Mouse (Mus musculus): Measurements from ENCODE around the gene Tuba4a.

Tuba4a gene

DNA sequence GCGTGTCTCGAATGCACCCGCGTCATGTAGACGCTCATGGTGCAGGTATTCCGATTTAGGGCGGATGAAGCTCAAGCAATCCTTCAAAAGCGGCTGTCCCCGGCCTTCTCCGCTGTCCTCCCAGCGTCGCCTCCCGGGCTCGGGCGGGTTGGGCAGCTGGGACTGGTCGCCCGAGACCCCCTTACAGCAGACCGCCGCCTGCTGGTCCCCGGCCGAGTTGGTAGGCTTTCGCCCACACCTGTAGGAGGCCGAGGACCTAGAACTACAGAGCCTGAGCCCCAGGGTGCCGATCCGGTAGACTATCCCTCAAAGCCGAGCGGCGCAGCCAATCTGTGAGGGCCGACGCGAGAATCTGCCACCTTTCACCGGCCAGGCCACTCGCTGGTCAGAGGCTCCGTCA is at the start of gene Tuba4a:
Gene Tuba4a (minus strand): TSS at position 335 of the 400 bp plus-strand sequence.
- no peak for DNase-seq

- DNase-seq, result no peak
Observed at GRCm38 (mm10) chr1:75264091-75264880, 44.6 kb upstream of the Tuba4a start, which contains the start of gene Ptprn. Gene Ptprn, minus strand, starts transcription at chr1:75264502.

GRCm38 (mm10) chr1:75262969-75263951 is 43.6 kb upstream of the Tuba4a start:
- peak in 1 of 2 experiments; percentile 33 for DNase-seq

DNA sequence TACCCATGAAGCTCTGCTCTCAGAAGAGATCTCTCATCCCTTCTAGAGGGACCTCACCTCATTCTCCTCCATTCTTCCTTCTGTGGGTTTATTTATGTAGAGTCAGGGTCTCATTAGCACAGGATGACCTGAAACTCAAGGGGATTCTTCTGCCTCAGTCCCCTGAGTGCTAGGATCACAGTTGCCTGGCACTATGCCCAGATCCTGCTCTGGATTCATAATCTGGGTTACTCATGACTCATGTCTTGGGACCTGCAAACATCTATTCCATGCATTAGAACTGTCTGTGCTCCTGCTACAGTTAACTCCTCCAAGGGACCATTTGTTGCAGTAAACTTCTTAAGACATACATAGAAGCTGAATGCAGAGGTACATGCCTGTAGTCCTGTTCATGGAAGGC is 41.6 kb upstream of the Tuba4a start:
- no peak for DNase-seq

DNA sequence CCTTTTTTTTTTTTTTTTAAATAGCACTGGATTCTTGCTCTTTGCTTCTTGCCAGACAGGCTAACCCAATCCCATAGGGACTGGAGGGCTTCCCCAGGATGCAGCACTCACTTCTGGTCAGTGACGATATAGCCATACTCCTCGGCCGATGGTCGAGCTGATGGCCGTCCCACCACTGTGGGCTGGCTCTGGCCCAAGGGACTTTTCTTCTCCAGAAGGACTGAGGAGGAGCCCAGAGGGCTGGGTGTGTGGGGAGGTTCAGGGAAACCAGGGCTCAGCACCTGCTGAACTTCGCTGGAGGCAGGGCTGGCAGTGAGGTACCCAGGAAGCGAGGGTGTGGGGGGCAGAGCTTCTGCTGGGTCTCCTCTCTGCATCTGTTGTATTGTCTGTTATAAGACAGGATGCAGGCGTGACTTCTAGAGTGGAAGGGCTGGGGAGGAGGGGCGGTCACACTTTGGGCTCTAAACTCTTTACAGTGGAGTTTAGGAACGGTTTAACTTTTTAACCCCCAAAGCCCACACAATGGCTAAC is 35.9 kb upstream of the Tuba4a start:
- DNase-seq, result no peak

GRCm38 (mm10) chr1:75254625-75255013 is 35.0 kb upstream of the Tuba4a start:
- DNase-seq, result no peak

DNA sequence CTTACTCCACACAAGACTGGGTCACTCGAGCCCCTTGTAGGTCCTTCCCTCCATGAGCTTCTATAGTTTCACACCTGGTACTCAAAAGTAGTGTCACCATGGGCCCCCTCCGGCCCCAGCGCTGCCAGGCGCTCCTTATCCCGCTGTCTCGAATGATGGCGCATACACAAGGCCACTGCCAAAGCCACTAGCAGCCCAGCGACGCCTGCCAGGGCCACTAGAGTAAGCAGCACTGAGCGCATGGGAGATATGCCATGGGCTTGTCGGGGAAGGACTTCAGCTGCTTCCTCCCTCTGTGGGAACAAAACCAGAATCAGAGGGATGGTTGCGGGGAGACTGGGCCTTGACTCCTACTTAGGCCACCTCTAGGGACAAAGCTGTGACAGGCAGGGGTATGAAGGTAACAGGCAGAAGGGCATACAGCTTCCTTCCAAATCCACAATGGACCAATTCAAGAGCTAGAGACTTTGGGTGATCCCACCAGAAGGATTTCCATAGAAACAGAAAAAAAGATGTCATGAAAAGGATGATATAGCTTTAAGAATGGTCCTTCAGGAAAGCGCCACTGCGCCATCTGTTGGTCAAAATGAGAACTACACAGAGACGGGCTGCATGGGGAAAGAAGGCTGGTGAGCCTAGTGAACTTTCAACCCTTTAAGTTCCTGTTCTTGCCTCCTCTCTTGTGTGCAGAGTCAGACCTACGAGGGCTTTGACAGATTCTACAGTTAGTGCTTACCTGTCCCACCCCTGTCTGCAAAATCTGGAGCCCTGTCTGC is 34.4 kb upstream of the Tuba4a start:
- DNase-seq, result peak; percentile 66 to 88

- no peak for DNase-seq
Observed at GRCm38 (mm10) chr1:75253029-75253428, 33.4 kb upstream of the Tuba4a start.

GRCm38 (mm10) chr1:75252308-75252707 is 32.6 kb upstream of the Tuba4a start:
- no peak for DNase-seq

- peak; percentile 84 to 86 for DNase-seq
Observed at GRCm38 (mm10) chr1:75251112-75251970, 31.7 kb upstream of the Tuba4a start.

DNA sequence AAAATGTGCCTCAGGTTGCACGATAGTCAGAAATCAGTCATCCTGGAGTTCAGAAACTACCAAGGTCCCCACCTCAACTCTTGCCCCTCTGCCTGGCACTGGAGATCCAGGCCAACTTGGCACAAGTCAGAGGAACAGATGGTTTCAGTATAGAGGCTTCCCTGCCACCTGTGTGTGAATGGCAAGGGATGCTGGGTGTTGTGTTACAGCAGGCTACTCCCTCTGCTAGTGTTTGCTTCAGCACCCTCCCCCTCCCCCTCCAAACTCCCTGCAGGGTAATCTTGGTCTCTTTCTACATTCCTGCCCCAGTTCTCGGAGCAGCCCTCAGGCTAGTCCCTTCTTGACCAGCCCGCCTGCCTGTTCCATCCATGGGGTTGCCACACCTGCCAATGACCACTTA is 30.8 kb upstream of the Tuba4a start:
- no peak for DNase-seq

DNA sequence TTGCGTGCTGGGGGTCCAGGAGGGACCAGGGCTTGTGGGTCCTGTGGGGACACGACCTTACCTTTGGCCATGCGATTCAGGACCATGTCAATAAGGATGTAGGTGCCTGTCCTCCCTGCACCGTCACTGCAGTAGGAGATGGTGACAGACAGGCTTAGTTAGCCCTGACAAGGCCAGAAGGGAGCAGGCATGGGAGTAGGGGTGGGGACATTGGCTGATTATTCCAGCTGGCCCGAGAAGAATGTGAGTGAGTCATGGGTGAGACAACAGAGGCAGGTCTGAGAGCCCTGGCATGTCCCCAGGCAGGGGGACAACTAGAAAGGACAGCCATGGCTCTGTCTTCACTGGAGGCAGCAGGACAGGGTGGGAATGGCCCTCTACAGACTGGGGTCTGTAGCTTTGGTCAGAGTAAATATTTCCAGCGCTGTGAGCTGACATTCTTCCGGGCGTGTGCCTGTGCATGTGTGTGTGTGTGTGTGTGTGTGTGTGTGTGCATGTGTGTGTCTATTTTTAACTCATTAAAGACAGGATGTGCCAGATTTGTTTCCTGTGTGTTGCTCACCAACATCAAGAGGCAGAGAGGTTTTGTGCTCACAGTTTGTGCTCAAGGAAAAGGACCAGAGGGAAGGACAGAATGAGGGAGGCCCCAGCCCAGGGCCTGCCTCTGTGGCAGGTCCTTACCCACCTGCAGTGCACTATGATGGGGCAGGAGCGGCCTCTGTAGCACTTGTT is 28.5 kb upstream of the Tuba4a start:
- DNase-seq, result no peak

DNA sequence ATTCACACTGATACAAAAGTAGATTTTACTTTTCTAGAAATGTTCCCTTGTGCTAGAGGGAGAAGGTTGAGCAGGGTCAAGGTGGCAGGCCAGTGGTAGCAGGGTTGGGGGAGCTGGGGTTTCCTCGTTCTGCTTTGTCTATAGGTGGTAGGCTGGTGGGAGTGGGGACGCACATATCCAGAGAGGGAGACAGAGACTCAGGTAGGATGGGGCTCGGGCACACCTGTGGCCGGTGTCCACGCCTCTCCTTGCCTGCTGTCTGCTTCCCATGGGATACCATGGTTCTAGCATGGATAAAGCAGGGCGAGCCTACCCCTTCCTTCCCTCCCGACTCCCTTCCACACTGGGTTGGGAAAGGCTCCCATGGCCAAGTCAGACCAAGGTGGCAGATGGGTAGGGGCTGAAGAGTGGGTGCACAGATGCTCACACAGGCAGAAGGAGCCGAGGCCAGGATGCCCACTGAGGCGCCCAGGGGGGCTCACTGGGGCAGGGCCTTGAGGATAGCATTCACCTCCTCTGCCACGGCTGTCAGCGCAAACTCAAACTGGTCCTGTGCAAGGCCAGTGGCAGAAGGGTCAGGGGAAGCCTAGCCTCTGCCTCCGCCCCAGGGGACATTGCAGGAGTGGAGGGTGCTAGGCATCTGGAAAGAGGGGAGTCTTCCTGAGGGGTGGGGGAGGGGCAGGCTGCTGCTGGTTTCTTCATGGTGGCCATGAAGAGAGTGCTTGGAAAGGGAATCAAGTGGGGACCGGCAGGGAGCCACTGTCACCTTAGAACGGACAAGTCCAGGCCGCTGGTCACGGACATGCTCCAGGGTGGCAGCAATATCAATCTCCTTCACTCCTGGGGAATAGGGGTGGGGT is 27.6 kb upstream of the Tuba4a start:
- no peak for DNase-seq

GRCm38 (mm10) chr1:75244836-75245235 is 25.2 kb upstream of the Tuba4a start:
- no peak for DNase-seq

DNA sequence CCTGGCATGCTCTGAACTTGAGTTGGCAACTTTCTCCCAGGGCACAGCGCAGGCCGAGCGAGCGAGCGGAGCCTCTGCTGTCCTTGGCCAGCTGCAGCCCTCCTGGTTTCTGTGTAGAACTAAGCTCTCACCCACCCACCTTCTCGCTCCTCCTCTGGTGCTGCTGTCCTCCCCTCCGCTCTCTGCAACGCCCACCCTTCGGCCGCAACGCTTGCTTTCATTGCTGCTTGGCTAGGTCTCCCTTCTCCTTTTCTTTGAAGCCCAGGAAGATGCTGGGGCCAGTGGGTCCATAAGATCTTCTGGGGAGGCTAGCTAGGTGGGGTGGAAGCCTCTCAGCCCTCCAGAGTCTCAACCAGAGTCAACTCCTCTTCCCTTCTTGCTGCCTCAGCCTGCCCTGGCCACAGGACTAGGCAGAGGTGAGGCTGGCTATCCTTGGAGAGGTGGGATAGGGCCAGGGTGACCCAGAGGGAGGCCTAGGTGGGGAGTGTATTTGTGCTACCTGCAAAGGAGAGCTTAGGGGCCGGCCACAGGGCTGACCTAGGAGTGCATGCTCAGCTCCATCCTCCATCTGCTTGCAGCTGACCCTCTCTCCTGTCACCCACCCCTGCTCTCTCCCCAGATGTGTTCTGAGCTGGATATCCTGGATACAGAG is 24.6 kb upstream of the Tuba4a start:
- no peak for DNase-seq

DNA sequence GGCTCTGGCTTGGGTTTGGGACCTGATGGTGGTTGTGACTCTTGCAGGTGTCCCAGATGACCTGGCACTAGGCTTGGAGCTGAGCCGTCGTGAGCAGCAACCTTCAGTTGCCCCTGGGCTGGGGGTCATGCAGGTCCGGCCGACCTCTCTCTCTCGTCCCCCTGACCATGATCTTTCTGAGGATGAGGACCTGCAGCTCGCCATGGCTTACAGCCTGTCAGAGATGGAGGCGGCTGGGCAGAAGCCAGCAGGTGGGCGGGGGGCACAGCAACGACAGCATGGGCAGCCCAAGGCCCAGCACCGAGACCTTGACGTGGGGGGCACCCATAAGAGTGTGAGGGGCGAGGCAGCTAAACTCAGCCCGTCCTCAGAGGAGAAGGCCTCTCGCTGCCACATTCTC is 23.7 kb upstream of the Tuba4a start:
- no peak for DNase-seq

- no peak for DNase-seq
Observed at GRCm38 (mm10) chr1:75239591-75239990, 19.9 kb upstream of the Tuba4a start.

- DNase-seq, result peak; percentile 80 to 85
Observed at GRCm38 (mm10) chr1:75236117-75237050, 16.7 kb upstream of the Tuba4a start, which contains the start of gene Dnajb2. Gene Dnajb2, plus strand, starts transcription at chr1:75236406.
